Mouse (Mus musculus) liver, adult 2 months (tissue): ENCODE data around the gene Poln. TPM values are rescaled to one million over a fixed set of nuclear protein-coding genes. Genes with fewer than 3 reads are reported as not detected.

Experiments used
- DNase-seq: peaks from one replicate; pipeline ENCODE4 v3.0.0-alpha.2; 2011; ENCODE audit warnings: low read depth, low spot score; ENCODE audit errors: extremely low read depth
- H3K27ac ChIP-seq: fragments of 200-500 bp; replicated peaks from 2 replicates; pipeline ENCODE4 v1.5.1; 2012; ENCODE audit warnings: low read depth, mild to moderate bottlenecking, control low read depth, inconsistent platforms, low read length; ENCODE audit not compliant: insufficient read depth
- H3K27me3 ChIP-seq: fragments of 200-500 bp; 2 replicates; pipeline ENCODE4 v1.6.1; 2012; ENCODE audit warnings: mild to moderate bottlenecking, moderate library complexity, low read length, inconsistent platforms; ENCODE audit not compliant: control insufficient read depth, insufficient read depth
- H3K36me3 ChIP-seq: fragments of 200-500 bp; 2 replicates; pipeline ENCODE4 v1.6.1; 2012; ENCODE audit warnings: low read length, inconsistent platforms; ENCODE audit not compliant: control insufficient read depth, insufficient read depth
- H3K4me1 ChIP-seq: fragments of 200-500 bp; 2 replicates; pipeline ENCODE4 v1.6.1; 2011; ENCODE audit warnings: low read length; ENCODE audit not compliant: control insufficient read depth, insufficient read depth
- H3K4me3 ChIP-seq: fragments of 200-500 bp; 2 replicates; pipeline ENCODE4 v1.5.1; 2011; ENCODE audit warnings: low read depth, mild to moderate bottlenecking, control low read depth, low read length, moderate library complexity; ENCODE audit not compliant: insufficient read depth
- H3K79me2 ChIP-seq: fragments of 200-500 bp; 2 replicates; pipeline ENCODE4 v1.6.1; 2012; ENCODE audit warnings: inconsistent platforms, mild to moderate bottlenecking, low read length, moderate library complexity; ENCODE audit not compliant: control insufficient read depth, insufficient read depth
- H3K9ac ChIP-seq: fragments of 200-500 bp; 2 replicates; pipeline ENCODE4 v1.6.1; 2012; ENCODE audit warnings: low read depth, mild to moderate bottlenecking, control low read depth, inconsistent platforms, low read length
- CTCF ChIP-seq: fragments of 200-500 bp; IDR thresholded peaks from 2 replicates; pipeline ENCODE4 v1.5.1; 2011; ENCODE audit warnings: low read depth, low read length, control low read depth
- POLR2A ChIP-seq: fragments of 200-500 bp; IDR thresholded peaks from 2 replicates; pipeline ENCODE4 v1.6.1; 2011; ENCODE audit warnings: low read length, control low read depth; ENCODE audit not compliant: insufficient read depth; ENCODE audit errors: extremely low read depth
- WGBS: fragments of 180-500 bp; shearing (Covaris S2); methylation state at CpG from one replicate; pipeline ENCODE4 v1.1.7; 2018; 5-methylcytosine and 5-hydroxymethylcytosine counted together
- polyA plus RNA-seq: library from polyadenylated mRNA; depleted of rRNA; stranded (reverse); fragments of >200 nt; gene quantifications from 2 replicates; pipeline ENCODE4 v1.2.3, GENCODE M21; 2012; rRNA removed
- total RNA-seq: library from RNA; depleted of rRNA; stranded (reverse); fragments of >200 nt; gene quantifications from 2 replicates; pipeline ENCODE4 v1.2.3, GENCODE M21; 2014; rRNA removed

Gene Poln
- 0.13 TPM in 1 of 2 replicates, not detected in the other for total RNA-seq
- polyA plus RNA-seq = not detected in 2 replicates

DNA sequence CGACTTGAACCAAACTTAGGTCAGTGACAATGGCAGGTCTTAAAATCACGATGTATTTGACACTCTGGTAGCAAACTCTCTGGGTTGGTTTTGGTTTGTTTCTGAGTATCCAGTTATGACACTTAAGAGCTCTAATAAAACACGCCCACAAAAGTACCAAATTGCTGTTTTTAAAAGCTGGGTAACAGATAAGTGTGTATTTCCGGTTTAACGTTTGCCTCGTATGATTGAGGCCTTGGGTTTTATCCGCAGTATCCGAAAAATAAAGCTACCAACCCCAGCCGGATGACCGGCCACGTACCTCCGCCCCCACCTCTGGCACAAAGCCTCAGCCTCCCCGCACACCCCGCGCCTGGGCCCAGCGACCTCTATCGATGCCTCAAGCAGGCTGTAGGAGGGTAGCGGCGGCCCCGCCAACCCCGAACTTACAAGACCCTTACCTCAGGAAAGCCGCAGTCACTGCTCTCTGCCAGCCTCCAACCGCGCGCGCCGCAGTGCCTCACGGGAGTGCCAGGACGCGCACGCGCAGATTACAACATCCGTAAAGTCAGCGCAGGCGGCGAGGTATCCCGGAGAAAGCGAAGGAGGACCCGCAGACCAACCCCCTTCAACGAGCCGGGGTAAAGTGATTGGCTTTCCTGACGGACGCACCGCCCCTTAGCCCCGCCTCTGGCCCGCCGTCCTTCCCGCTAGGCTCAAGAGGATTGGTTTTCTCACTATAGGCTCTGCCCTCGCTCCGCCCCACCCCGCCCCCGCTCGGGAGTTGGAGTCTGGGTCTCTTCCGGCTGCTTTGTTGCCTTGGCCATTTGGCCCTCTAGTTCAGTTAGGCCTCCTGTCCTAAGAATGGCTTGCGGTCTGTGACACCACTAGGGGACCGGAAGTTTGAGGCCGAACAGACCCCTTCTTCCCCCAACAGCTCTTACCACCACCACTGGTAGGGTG, at the start of gene Poln, which contains the start of gene Haus3:
Gene Poln, minus strand, starts transcription at position 499 of the 942 bp plus-strand sequence.
Gene Haus3, minus strand, starts transcription at position 578 of the 942 bp plus-strand sequence.
- under 1% methylated on average over 57 of the region's 57 CpGs for WGBS
- Histone ChIP-seq H3K9ac (peak within 1 kb of the TSS; percentile 90), H3K4me3 (peak within 1 kb of the TSS; percentile 81), H3K27me3 (no peaks in the 10 kb centered on the region), H3K36me3 (peaks cover 4% of the 10 kb centered on the region; the same call in 1 of the 2 replicates), H3K4me1 (peaks cover 4% of the 10 kb centered on the region; the same call in 1 of the 2 replicates), H3K79me2 (no peaks in the 10 kb centered on the region; the same call in 1 of the 2 replicates), H3K27ac (peak within 1 kb of the TSS; percentile 89)
- TF ChIP-seq CTCF = peak; percentile 40
- peak; percentile 82 for TF ChIP-seq POLR2A
- peak; percentile 95 for DNase-seq

DNA sequence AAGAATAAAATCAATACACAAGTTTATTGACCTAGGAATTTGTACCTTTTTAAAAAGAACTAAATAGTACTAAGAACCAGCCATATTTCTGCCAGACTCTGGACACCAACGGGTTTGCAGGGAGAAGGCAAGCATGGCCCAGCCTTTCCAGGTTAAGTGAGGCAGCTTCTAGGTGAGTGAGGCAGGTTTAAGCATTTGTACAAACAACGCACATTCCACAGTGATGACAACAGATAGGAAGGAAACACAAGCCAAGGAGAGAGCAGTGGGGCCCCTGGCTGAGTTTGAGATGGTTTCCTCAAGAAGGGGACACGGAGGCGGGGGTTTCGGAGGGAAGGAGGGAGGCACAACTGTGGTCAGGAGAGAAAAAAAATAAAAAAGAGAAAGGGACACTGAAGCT, 49.4 kb upstream of the Poln start:
- TF ChIP-seq CTCF = no peak
- no peak for TF ChIP-seq POLR2A
- peaks cover 9% of the 10 kb centered on the region for H3K4me1 ChIP-seq
- H3K36me3 ChIP-seq = no peaks in the 10 kb centered on the region
- no peak overlapping the region for H3K9ac ChIP-seq
- peak; percentile 69 for DNase-seq
- no peaks in the 10 kb centered on the region for H3K79me2 ChIP-seq
- WGBS = 49% methylated on average over 5 of the region's 5 CpGs
- no peak overlapping the region for H3K27ac ChIP-seq
- H3K4me3 ChIP-seq = no peak overlapping the region
- H3K27me3 ChIP-seq = no peaks in the 10 kb centered on the region

DNA sequence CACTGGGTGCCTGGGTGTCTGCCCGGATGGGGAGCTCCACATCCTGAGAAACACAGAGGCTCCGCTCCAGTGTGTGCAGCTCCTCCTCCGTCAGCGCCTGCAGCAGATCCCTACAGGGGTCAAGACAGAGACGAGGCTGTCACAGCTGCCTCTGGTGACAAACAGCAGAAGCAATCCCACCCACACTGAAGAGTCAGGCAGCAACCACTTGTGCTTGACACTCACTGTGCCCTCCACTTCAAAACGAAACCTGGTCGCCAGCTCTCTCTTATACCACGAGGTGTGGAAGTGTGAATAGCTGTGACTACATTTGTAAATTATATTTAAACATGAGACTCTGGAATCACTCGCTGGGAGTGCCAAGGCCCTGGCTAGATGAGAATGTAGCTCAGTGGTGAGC, 48.5 kb upstream of the Poln start:
- H3K27ac ChIP-seq = no peak overlapping the region
- TF ChIP-seq CTCF = no peak
- TF ChIP-seq POLR2A = no peak
- no peaks in the 10 kb centered on the region for H3K79me2 ChIP-seq
- WGBS = 71% methylated on average over 9 of the region's 9 CpGs
- H3K4me1 ChIP-seq = peaks cover 9% of the 10 kb centered on the region
- no peaks in the 10 kb centered on the region for H3K27me3 ChIP-seq
- no peak overlapping the region for H3K9ac ChIP-seq
- H3K4me3 ChIP-seq = no peak overlapping the region
- no peaks in the 10 kb centered on the region for H3K36me3 ChIP-seq
- DNase-seq = no peak

DNA sequence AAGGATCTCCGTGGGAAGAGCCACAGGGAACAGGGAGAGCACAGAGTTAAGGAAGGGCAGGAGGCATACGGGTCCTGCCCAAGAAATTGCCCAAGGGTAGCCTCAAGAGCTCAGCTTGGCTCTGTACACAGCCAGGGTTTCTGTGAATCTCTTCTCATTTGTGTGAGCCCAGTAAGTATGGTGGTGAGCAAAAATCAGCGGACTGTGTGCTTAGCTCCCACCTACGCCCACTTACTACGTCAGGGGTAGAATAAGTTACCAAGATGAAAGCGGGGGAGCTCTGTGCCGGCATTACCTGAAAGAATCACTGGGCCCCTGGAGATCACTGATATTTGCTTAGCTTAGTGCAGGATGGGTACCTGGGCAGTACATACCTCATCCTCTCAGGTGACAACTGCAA, 46.8 kb upstream of the Poln start:
- no peak overlapping the region for H3K27ac ChIP-seq
- WGBS = 87% methylated on average over 7 of the region's 7 CpGs
- peaks cover 9% of the 10 kb centered on the region for H3K4me1 ChIP-seq
- no peaks in the 10 kb centered on the region for H3K27me3 ChIP-seq
- no peak overlapping the region for H3K4me3 ChIP-seq
- DNase-seq = no peak
- TF ChIP-seq POLR2A = no peak
- TF ChIP-seq CTCF = no peak
- no peaks in the 10 kb centered on the region for H3K36me3 ChIP-seq
- no peak overlapping the region for H3K9ac ChIP-seq
- H3K79me2 ChIP-seq = no peaks in the 10 kb centered on the region

DNA sequence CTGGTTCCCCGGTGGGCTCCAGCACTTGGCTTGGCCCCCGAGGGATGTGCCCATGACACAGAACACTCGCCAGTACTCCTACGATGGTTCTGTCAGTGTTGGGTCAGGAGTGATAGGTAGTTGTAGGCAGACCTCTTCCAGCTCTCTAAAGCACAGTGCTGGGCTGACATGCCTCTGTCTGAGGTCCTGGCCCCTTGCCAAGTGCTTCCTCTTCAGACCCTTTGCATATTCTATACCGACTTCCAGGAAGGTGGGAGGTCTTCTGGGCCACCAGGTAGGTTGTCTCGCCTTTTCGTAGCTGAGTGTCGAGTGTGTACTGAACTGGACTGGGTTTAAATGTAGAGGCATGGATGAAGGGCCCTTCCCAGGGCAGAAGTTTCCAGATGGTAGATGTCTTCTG, 44.4 kb upstream of the Poln start:
- TF ChIP-seq POLR2A (no peak), CTCF (no peak)
- no peaks in the 10 kb centered on the region for H3K79me2 ChIP-seq
- no peaks in the 10 kb centered on the region for H3K36me3 ChIP-seq
- WGBS = 81% methylated on average over 8 of the region's 8 CpGs
- H3K9ac ChIP-seq = no peak overlapping the region
- H3K27me3 ChIP-seq = no peaks in the 10 kb centered on the region
- H3K4me1 ChIP-seq = peaks cover 3% of the 10 kb centered on the region
- DNase-seq = no peak
- no peak overlapping the region for H3K4me3 ChIP-seq
- no peak overlapping the region for H3K27ac ChIP-seq

DNA sequence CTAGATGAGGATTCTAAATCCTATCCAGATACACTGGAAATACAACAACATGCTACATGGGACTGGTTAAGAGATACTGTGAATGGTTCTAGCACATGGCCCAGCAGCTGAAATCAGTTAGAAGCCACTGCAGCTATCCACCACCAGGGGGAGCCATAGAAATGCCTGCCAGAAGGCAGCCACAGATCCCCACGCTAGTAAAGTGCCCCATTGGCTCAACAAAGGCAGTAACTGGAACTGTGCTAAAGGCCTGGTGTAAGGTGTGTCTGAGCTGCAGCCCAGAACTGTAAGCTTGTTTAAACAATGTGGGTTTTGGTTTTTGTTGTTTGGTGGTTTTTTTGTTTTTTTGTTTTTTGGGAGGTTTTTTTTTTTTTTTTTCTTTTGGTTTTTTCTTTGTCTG, 41.0 kb upstream of the Poln start:
- H3K36me3 ChIP-seq = no peaks in the 10 kb centered on the region
- no peaks in the 10 kb centered on the region for H3K27me3 ChIP-seq
- no peak overlapping the region for H3K9ac ChIP-seq
- WGBS = 0% methylated on average over 1 of the region's 1 CpGs
- no peaks in the 10 kb centered on the region for H3K4me1 ChIP-seq
- TF ChIP-seq CTCF = peak; percentile 97
- TF ChIP-seq POLR2A = no peak
- H3K79me2 ChIP-seq = no peaks in the 10 kb centered on the region
- no peak overlapping the region for H3K4me3 ChIP-seq
- no peak overlapping the region for H3K27ac ChIP-seq
- DNase-seq = peak; percentile 68
